Mouse (Mus musculus) neural tube, postnatal 0 days (tissue): Measurements from ENCODE around the gene Ngp. TPM values are rescaled to one million over a fixed set of nuclear protein-coding genes. Genes with fewer than 3 reads are reported as not detected.

Experiments used
- polyA plus RNA-seq: library from polyadenylated mRNA; unstranded; fragments of >200 nt; fragmentation: Nextera tagmentation; extraction: Ambion mirVana; gene quantifications from 2 replicates; pipeline ENCODE4 v1.2.1, GENCODE M21; 2015

Gene Ngp
- polyA plus RNA-seq: 0.56 and 2.1 TPM in 2 replicates

DNA sequence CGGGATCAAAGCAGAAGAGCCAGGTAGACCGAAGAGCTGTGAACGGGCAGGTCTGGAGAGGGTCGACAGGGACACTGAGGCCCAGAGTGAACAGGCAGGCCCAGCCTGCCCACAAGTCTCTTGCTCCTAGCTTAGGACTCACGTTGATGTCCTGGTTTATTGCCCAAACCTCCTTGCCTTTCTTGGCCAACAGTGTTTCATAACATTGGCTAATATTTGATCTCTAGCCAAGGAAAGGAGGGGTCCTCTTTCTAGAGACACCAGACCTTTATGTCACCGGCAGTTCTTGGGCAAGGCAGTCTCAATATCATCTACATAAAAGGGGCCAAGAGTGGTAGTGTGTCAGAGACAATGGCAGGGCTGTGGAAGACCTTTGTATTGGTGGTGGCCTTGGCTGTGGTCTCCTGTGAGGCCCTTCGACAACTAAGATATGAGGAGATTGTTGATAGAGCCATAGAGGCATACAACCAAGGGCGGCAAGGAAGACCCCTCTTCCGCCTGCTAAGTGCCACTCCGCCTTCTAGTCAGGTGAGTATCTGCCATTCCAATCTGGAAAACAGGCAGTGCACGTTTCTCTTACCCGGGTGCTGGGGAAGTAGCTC, at the start of gene Ngp:
TSS of gene Ngp (plus strand) at position 237 of the 602 bp plus-strand sequence.

DNA sequence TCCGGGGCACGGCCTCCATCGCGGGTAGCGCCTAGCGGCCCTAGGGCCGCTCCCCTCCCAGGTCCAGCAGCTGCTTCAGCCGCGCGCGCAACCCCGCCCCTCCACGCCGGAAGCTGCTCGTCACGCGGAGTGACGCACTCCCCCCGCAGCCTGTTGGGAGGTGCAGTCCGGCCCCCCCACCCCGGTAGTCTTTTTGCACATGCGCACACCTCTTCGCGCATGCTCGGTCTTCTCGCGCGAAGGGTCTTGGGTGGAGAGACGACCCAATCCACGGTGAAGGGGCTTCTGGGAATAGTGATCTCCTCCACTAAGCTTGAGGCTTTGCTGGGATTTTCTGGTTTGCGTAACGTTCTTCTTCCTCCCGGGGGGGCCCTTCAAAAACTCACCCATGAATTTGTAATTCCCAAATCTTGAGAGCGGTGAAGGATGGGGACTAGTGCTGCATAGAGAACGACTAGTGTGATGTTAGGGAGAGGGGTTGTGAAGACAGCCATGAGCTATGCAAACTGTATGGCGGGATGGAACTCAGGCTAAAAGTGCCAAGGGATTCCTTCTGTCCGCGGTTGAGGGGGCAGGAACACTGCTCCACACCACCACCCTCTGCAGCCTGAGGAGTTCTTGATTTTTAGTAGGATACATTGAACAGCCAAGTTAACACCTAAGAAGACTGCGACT, 11.3 kb upstream of the Ngp start, which contains the start of gene Ptpn23:
TSS of gene Ptpn23 (minus strand) at position 115 of the 675 bp plus-strand sequence.

Other genes starting within 250 kb of the Ngp start
- 295 and 306 TPM in 2 replicates for gene Cspg5, start 176.0 kb upstream of the Ngp start, polyA plus RNA-seq
- 22.5 and 29.3 TPM in 2 replicates for gene Elp6, start 114.6 kb upstream of the Ngp start, polyA plus RNA-seq
- gene Scap, start 86.5 kb upstream of the Ngp start, polyA plus RNA-seq: 48.0 and 54.5 TPM in 2 replicates
- 14.0 and 18.4 TPM in 2 replicates for gene Ptpn23, start 11.5 kb upstream of the Ngp start, polyA plus RNA-seq
- 16.3 and 19.2 TPM in 2 replicates for gene Klhl18, start 56.9 kb downstream of the Ngp start, polyA plus RNA-seq
- 3.1 and 3.5 TPM in 2 replicates for gene Kif9, start 57.2 kb downstream of the Ngp start, polyA plus RNA-seq
- gene Setd2, start 112.8 kb downstream of the Ngp start, polyA plus RNA-seq: 25.1 and 28.1 TPM in 2 replicates
- 20.0 and 21.8 TPM in 2 replicates for gene Nradd, start 204.7 kb downstream of the Ngp start, polyA plus RNA-seq
- 3.2 and 4.8 TPM in 2 replicates for gene Nbeal2, start 234.4 kb downstream of the Ngp start, polyA plus RNA-seq
- gene Ccdc12, start 236.8 kb downstream of the Ngp start, polyA plus RNA-seq: 101 and 106 TPM in 2 replicates